Mouse (Mus musculus): ENCODE data around the gene Gne. TPM values are rescaled to one million over a fixed set of nuclear protein-coding genes. Genes with fewer than 3 reads are reported as not detected.

Gene Gne
- polyA plus RNA-seq, 1 experiment, result 15.1 TPM

DNA sequence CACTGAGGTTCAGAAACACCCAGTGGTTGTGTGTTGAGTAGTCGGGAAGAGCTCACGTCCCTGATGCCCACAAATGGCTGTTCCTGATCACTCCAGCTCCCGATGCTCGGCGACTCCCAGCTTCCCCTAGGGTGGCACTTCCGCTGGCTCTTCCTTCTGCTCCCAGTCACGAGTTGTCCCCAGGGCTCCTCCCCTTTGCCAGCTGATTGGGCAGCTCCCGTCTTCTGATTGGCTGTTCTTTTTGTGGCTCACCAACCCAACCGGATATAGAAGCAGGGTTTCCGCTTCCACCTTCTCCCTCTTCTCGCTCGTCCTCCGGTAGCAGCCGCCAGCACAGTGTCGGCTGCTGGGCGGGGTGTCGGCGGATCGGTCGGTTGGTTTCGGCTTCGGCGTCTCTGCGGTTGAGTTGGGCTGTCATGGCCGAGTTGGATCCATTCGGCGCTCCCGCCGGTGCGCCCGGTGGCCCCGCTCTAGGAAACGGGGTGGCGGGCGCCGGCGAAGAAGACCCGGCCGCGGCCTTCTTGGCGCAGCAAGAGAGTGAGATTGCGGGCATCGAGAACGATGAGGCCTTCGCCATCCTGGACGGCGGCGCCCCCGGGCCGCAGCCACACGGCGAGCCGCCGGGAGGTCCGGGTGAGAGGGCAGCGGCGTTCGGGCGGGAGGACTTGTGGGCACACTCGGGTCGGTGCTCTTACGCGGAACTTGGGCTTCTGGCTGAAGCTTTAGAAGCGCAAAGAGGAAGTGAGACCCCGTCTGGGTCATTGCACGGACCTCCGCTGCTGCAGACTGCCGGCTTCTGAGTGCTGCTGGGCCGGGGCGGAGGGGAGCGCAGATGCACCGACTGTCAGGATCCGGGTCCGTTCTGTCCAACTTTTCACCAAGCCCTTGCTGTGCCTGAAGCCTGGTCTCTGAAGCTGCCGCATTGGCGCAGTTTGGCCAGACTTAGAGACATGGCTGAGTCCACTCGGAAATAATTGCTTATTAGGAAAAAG is 71.3 kb downstream of the Gne start:
- Histone ChIP-seq H3K27me3 (ENCODE audit: control insufficient read depth, insufficient read depth, insufficient read length) (no peaks in the 10 kb centered on the region), H3ac (ENCODE audit: control insufficient read depth, insufficient read length, low read depth) (peak overlapping the region; percentile 76), H3K36me3 (ENCODE audit: control insufficient read depth, insufficient read depth) (peaks cover 16% of the 10 kb centered on the region), H3K79me2 (ENCODE audit: control insufficient read depth, insufficient read depth) (peaks cover 60% of the 10 kb centered on the region), H3K4me3 (ENCODE audit: insufficient read depth, poor library complexity, severe bottlenecking) (peak overlapping the region; percentile 90), H3K79me3 (ENCODE audit: low read depth) (peaks cover 52% of the 10 kb centered on the region)
- TF ChIP-seq MAX (IDR thresholded peaks at IDR 0.05), result peak; percentile 59
- peak; percentile 87 for TF ChIP-seq USF1 (IDR thresholded peaks at IDR 0.05; ENCODE audit: low read depth)
- TF ChIP-seq CEBPB (IDR thresholded peaks at IDR 0.05; ENCODE audit: low read depth), result no peak
- no peak for TF ChIP-seq CTCF (IDR thresholded peaks at IDR 0.05; ENCODE audit: control insufficient read depth, insufficient read depth, insufficient read length)
- TF ChIP-seq FOSL1 (IDR thresholded peaks at IDR 0.05; ENCODE audit: insufficient read depth, low read length, poor library complexity, severe bottlenecking), result no peak
- no peak for TF ChIP-seq MYOD1 (IDR thresholded peaks at IDR 0.05; ENCODE audit: control insufficient read depth, insufficient read length, low read depth)
- no peak for TF ChIP-seq MYOG (IDR thresholded peaks at IDR 0.05; ENCODE audit: control insufficient read depth, extremely low read depth, insufficient read length)

DNA sequence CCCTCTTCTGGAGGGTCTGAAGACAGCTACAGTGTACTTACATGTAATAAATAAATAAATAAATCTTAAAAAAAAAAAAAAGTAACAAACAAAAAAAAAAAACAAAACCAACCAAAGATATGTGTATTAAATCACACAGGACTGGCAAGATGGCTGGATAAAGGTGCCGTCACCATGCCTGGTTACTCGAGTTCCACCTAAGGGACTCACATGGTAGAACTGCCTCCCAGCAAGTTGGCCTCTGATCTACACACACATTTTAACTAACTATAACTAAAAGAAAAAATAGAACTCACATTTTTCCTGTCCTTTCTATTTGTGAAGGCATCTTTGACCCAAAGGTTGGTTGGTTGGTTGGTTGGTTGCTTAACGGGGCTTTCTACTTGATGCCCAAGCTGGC is 72.2 kb downstream of the Gne start:
- Histone ChIP-seq H3K27me3 (ENCODE audit: control insufficient read depth, insufficient read depth, insufficient read length) (no peaks in the 10 kb centered on the region), H3K79me3 (ENCODE audit: low read depth) (peaks cover 43% of the 10 kb centered on the region), H3K79me2 (ENCODE audit: control insufficient read depth, insufficient read depth) (peaks cover 51% of the 10 kb centered on the region), H3K4me3 (ENCODE audit: insufficient read depth, poor library complexity, severe bottlenecking) (peak overlapping the region; percentile 90), H3K36me3 (ENCODE audit: control insufficient read depth, insufficient read depth) (peaks cover 13% of the 10 kb centered on the region), H3ac (ENCODE audit: control insufficient read depth, insufficient read length, low read depth) (peak overlapping the region; percentile 40)
- TF ChIP-seq MYOD1 (IDR thresholded peaks at IDR 0.05; ENCODE audit: control insufficient read depth, insufficient read length, low read depth), result no peak
- no peak for TF ChIP-seq MAX (IDR thresholded peaks at IDR 0.05)

GRCm38 (mm10) chr4:44010893-44011292 is 73.1 kb downstream of the Gne start:
- Histone ChIP-seq H3K79me2 (ENCODE audit: control insufficient read depth, insufficient read depth) (peaks cover 42% of the 10 kb centered on the region), H3K27me3 (ENCODE audit: control insufficient read depth, insufficient read depth, insufficient read length) (no peaks in the 10 kb centered on the region), H3K4me3 (ENCODE audit: insufficient read depth, poor library complexity, severe bottlenecking) (no peak overlapping the region), H3K79me3 (ENCODE audit: low read depth) (peaks cover 34% of the 10 kb centered on the region), H3ac (ENCODE audit: control insufficient read depth, insufficient read length, low read depth) (no peak overlapping the region), H3K36me3 (ENCODE audit: control insufficient read depth, insufficient read depth) (peaks cover 11% of the 10 kb centered on the region)
- TF ChIP-seq MYOG (IDR thresholded peaks at IDR 0.05; ENCODE audit: control insufficient read depth, extremely low read depth, insufficient read length) (no peak), CEBPB (IDR thresholded peaks at IDR 0.05; ENCODE audit: low read depth) (no peak), USF1 (IDR thresholded peaks at IDR 0.05; ENCODE audit: low read depth) (no peak), MAX (IDR thresholded peaks at IDR 0.05) (no peak), CTCF (IDR thresholded peaks at IDR 0.05; ENCODE audit: control insufficient read depth, insufficient read depth, insufficient read length) (no peak), MYOD1 (IDR thresholded peaks at IDR 0.05; ENCODE audit: control insufficient read depth, insufficient read length, low read depth) (no peak), FOSL1 (IDR thresholded peaks at IDR 0.05; ENCODE audit: insufficient read depth, low read length, poor library complexity, severe bottlenecking) (no peak)

DNA sequence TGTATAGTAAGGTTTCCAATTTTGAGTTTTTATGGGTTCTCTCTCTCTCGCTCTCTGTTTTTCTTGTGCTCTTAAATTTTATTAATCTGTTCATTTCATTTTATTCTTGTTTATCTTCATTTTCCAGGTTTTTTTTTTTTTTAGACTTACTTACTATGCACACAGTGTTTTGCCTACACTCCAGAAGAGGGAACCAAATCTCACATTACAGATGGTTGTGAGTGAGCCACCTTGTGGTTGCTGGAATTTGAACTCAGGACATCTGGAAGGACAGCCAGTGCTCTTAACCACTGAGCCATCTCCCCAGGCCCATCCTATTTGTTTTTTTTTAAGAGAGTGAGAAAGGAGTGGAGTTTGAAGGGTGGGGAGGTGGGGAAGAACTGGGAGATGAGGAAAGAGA is 73.8 kb downstream of the Gne start:
- Histone ChIP-seq H3K4me3 (ENCODE audit: insufficient read depth, poor library complexity, severe bottlenecking) (no peak overlapping the region), H3K36me3 (ENCODE audit: control insufficient read depth, insufficient read depth) (peaks cover 5% of the 10 kb centered on the region), H3ac (ENCODE audit: control insufficient read depth, insufficient read length, low read depth) (no peak overlapping the region), H3K79me3 (ENCODE audit: low read depth) (peaks cover 27% of the 10 kb centered on the region), H3K79me2 (ENCODE audit: control insufficient read depth, insufficient read depth) (peaks cover 35% of the 10 kb centered on the region), H3K27me3 (ENCODE audit: control insufficient read depth, insufficient read depth, insufficient read length) (no peaks in the 10 kb centered on the region)
- TF ChIP-seq MYOD1 (IDR thresholded peaks at IDR 0.05; ENCODE audit: control insufficient read depth, insufficient read length, low read depth), result no peak
- TF ChIP-seq CEBPB (IDR thresholded peaks at IDR 0.05; ENCODE audit: low read depth), result no peak
- TF ChIP-seq USF1 (IDR thresholded peaks at IDR 0.05; ENCODE audit: low read depth), result no peak
- TF ChIP-seq MAX (IDR thresholded peaks at IDR 0.05), result no peak

GRCm38 (mm10) chr4:44004623-44005409 is 79.2 kb downstream of the Gne start:
- no peak for TF ChIP-seq MAX (IDR thresholded peaks at IDR 0.05)
- no peak for TF ChIP-seq MYOG (IDR thresholded peaks at IDR 0.05; ENCODE audit: control insufficient read depth, extremely low read depth, insufficient read length)
- no peak for TF ChIP-seq CEBPB (IDR thresholded peaks at IDR 0.05; ENCODE audit: low read depth)
- no peak for TF ChIP-seq MYOD1 (IDR thresholded peaks at IDR 0.05; ENCODE audit: control insufficient read depth, insufficient read length, low read depth)
- no peak for TF ChIP-seq USF1 (IDR thresholded peaks at IDR 0.05; ENCODE audit: low read depth)
- TF ChIP-seq CTCF (IDR thresholded peaks at IDR 0.05; ENCODE audit: control insufficient read depth, insufficient read depth, insufficient read length), result no peak
- no peak for TF ChIP-seq FOSL1 (IDR thresholded peaks at IDR 0.05; ENCODE audit: insufficient read depth, low read length, poor library complexity, severe bottlenecking)
- Histone ChIP-seq H3ac (ENCODE audit: control insufficient read depth, insufficient read length, low read depth) (no peak overlapping the region), H3K27me3 (ENCODE audit: control insufficient read depth, insufficient read depth, insufficient read length) (no peaks in the 10 kb centered on the region), H3K4me3 (ENCODE audit: insufficient read depth, poor library complexity, severe bottlenecking) (no peak overlapping the region), H3K79me3 (ENCODE audit: low read depth) (no peaks in the 10 kb centered on the region), H3K79me2 (ENCODE audit: control insufficient read depth, insufficient read depth) (no peaks in the 10 kb centered on the region), H3K36me3 (ENCODE audit: control insufficient read depth, insufficient read depth) (no peaks in the 10 kb centered on the region)

Measured in C2C12 (cell line).